Mouse (Mus musculus): ENCODE measurements around the gene Fbxo17. TPM values are rescaled to one million over a fixed set of nuclear protein-coding genes. Genes with fewer than 3 reads are reported as not detected.

Fbxo17 gene
- polyA plus RNA-seq, 1 experiment = 5.9 TPM

GRCm38 (mm10) chr7:28771867-28772266 lies 55.3 kb downstream of the Fbxo17 start:
- peaks cover 10% of the 10 kb centered on the region for H3K36me3 ChIP-seq (ENCODE audit: control insufficient read depth, insufficient read depth, low read length)
- peaks cover 3% of the 10 kb centered on the region; the same call in 1 of the 2 replicates for H3K4me1 ChIP-seq (ENCODE audit: control insufficient read depth, insufficient read depth, insufficient read length)
- 90% methylated on average over 11 of the region's 11 CpGs for WGBS
- no peak overlapping the region for H3K27ac ChIP-seq (ENCODE audit: insufficient read depth, low read length)
- TF ChIP-seq POLR2A (IDR thresholded peaks at IDR 0.05; ENCODE audit: low read depth, low read length) (no peak), CTCF (IDR thresholded peaks at IDR 0.05; ENCODE audit: extremely low read depth, insufficient read depth, insufficient read length, insufficient replicate concordance) (no peak)
- no peak overlapping the region for H3K4me3 ChIP-seq (ENCODE audit: extremely low read depth, insufficient read depth, insufficient read length)
- no peaks in the 10 kb centered on the region for H3K27me3 ChIP-seq (ENCODE audit: control insufficient read depth, insufficient read depth, low read length)
- no peak for DNase-seq (ENCODE audit: low read depth in 1 of 2, low spot score in 2 of 2)

DNA sequence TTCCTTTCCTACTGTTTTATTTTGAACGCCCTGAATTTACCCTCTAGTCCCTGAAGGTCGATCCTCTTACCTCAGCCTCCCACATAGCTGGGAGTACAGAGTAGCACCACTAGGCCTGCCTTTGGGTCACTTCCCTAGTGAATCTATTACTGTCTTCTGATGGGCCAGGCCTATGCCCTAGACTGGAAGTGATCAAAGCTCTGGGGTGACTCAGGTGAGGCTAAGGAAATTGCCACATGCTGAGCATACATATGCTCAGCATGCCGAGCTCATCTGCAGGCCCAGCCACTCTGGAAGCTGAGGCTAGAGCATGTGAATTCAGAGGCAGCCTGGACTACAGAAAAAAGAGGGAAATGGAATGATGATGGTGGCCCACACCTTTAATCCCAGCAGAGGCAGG lies 56.6 kb downstream of the Fbxo17 start:
- Histone ChIP-seq H3K4me1 (ENCODE audit: control insufficient read depth, insufficient read depth, insufficient read length) (no peaks in the 10 kb centered on the region), H3K36me3 (ENCODE audit: control insufficient read depth, insufficient read depth, low read length) (peaks cover 10% of the 10 kb centered on the region), H3K27me3 (ENCODE audit: control insufficient read depth, insufficient read depth, low read length) (no peaks in the 10 kb centered on the region), H3K27ac (ENCODE audit: insufficient read depth, low read length) (no peak overlapping the region), H3K4me3 (ENCODE audit: extremely low read depth, insufficient read depth, insufficient read length) (no peak overlapping the region)
- no peak for TF ChIP-seq POLR2A (IDR thresholded peaks at IDR 0.05; ENCODE audit: low read depth, low read length)
- no peak for TF ChIP-seq CTCF (IDR thresholded peaks at IDR 0.05; ENCODE audit: extremely low read depth, insufficient read depth, insufficient read length, insufficient replicate concordance)
- DNase-seq (ENCODE audit: low read depth in 1 of 2, low spot score in 2 of 2) = no peak
- 86% methylated on average over 3 of the region's 3 CpGs for WGBS

DNA sequence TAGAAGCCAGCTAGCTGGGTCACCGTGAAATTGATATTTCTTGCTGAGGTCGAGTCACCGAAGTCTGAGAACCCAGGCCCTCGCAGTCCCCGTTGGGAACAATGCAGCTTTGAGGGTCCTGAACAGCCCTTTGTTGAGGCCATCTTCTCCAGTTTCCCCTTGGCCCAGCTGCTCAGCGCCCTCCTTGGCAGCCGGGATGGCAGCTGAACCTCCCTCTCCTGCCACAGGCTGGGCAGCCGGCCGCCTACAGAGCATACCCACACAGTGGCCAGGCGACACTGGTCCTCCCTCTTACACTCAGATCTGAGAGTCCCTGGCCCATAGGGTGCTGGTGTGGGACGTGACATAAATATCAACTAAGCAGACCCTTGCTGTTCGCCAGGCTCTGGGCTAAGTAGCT lies 57.6 kb downstream of the Fbxo17 start:
- DNase-seq (ENCODE audit: low read depth in 1 of 2, low spot score in 2 of 2) = no peak
- Histone ChIP-seq H3K4me1 (ENCODE audit: control insufficient read depth, insufficient read depth, insufficient read length) (no peaks in the 10 kb centered on the region), H3K27me3 (ENCODE audit: control insufficient read depth, insufficient read depth, low read length) (no peaks in the 10 kb centered on the region), H3K4me3 (ENCODE audit: extremely low read depth, insufficient read depth, insufficient read length) (no peak overlapping the region), H3K27ac (ENCODE audit: insufficient read depth, low read length) (no peak overlapping the region), H3K36me3 (ENCODE audit: control insufficient read depth, insufficient read depth, low read length) (peaks cover 10% of the 10 kb centered on the region)
- TF ChIP-seq CTCF (IDR thresholded peaks at IDR 0.05; ENCODE audit: extremely low read depth, insufficient read depth, insufficient read length, insufficient replicate concordance) (no peak), POLR2A (IDR thresholded peaks at IDR 0.05; ENCODE audit: low read depth, low read length) (no peak)
- 92% methylated on average over 12 of the region's 12 CpGs for WGBS

DNA sequence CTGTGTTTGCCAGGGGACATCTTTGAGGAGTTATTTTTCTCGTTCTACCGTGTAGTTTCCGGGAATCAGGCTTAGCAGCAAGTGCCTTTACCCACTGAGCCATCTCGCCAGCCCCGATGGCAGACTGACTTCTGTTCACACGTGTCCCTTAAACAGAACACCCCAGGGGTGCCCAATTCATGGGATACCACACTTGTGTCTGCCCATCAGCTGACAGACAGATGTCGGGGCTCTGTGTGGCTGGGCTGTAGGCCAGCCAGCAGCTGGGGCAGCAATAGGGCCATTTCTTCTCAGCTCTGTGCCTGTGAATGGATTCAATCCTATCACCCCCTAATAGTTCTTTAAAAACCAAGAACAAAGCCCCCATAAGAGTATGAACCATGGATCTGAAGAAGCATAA lies 58.5 kb downstream of the Fbxo17 start:
- H3K27me3 ChIP-seq (ENCODE audit: control insufficient read depth, insufficient read depth, low read length) = no peaks in the 10 kb centered on the region
- TF ChIP-seq CTCF (IDR thresholded peaks at IDR 0.05; ENCODE audit: extremely low read depth, insufficient read depth, insufficient read length, insufficient replicate concordance) (no peak), POLR2A (IDR thresholded peaks at IDR 0.05; ENCODE audit: low read depth, low read length) (no peak)
- H3K4me1 ChIP-seq (ENCODE audit: control insufficient read depth, insufficient read depth, insufficient read length) = peaks cover under 1% of the 10 kb centered on the region; the same call in 1 of the 2 replicates
- WGBS = 91% methylated on average over 7 of the region's 7 CpGs
- no peak overlapping the region for H3K27ac ChIP-seq (ENCODE audit: insufficient read depth, low read length)
- peaks cover 10% of the 10 kb centered on the region for H3K36me3 ChIP-seq (ENCODE audit: control insufficient read depth, insufficient read depth, low read length)
- DNase-seq (ENCODE audit: low read depth in 1 of 2, low spot score in 2 of 2) = no peak
- H3K4me3 ChIP-seq (ENCODE audit: extremely low read depth, insufficient read depth, insufficient read length) = no peak overlapping the region

DNA sequence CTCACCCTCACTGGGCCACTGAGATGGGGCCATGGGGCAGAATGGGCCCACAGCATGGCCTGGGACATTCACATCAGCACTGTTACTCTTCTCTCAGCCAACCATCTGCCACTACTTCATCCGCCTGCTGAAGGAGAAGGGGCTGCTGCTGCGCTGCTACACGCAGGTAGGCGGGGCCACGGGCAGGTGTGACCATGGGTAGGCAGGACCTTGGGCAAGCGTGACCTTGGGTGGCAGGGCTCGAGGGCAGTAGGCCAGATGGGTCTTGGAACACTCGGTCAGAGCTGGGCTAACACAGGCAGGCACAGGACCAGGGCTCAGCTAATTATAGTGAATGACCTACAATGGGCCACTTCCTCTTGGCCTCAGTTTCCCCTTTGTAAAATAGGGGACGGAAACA lies 62.2 kb downstream of the Fbxo17 start:
- 90% methylated on average over 9 of the region's 9 CpGs for WGBS
- H3K4me3 ChIP-seq (ENCODE audit: extremely low read depth, insufficient read depth, insufficient read length) = no peak overlapping the region
- H3K27ac ChIP-seq (ENCODE audit: insufficient read depth, low read length) = no peak overlapping the region
- no peak for DNase-seq (ENCODE audit: low read depth in 1 of 2, low spot score in 2 of 2)
- no peak for TF ChIP-seq POLR2A (IDR thresholded peaks at IDR 0.05; ENCODE audit: low read depth, low read length)
- TF ChIP-seq CTCF (IDR thresholded peaks at IDR 0.05; ENCODE audit: extremely low read depth, insufficient read depth, insufficient read length, insufficient replicate concordance) = no peak
- H3K36me3 ChIP-seq (ENCODE audit: control insufficient read depth, insufficient read depth, low read length) = peaks cover 8% of the 10 kb centered on the region
- H3K27me3 ChIP-seq (ENCODE audit: control insufficient read depth, insufficient read depth, low read length) = no peaks in the 10 kb centered on the region
- H3K4me1 ChIP-seq (ENCODE audit: control insufficient read depth, insufficient read depth, insufficient read length) = peaks cover 17% of the 10 kb centered on the region; the same call in 1 of the 2 replicates

DNA sequence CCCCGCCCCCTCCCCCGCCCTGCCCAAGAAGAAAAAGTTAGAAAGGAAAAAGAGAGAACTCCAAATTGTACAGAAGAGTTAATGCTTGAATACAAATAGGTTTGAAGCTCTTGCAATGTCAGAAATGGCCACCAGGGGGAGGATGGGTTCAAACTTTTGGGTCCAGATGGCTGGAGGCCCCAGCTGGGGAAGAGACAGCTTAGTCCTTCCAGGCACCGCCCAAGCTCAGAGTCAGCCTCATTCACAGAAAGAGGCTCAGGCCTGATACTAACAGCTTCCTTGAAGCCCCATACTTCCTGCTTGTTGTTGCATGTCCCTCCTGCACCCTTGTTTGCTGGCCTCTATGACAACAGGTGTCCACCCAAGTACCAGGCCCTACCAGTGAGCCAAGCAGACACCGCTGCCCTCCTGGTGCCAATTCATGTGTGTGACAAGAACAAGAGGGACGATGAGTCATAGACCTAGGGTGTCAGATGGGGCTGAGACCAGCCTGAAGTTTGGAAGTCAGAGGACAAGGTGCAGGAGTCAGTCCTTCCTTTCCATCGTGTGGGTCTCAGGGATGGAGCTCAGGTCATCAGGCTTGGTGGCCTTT lies 63.6 kb downstream of the Fbxo17 start:
- WGBS = 28% methylated on average over 6 of the region's 6 CpGs
- Histone ChIP-seq H3K27ac (ENCODE audit: insufficient read depth, low read length) (peak overlapping the region; percentile 70), H3K27me3 (ENCODE audit: control insufficient read depth, insufficient read depth, low read length) (no peaks in the 10 kb centered on the region), H3K36me3 (ENCODE audit: control insufficient read depth, insufficient read depth, low read length) (peaks cover 6% of the 10 kb centered on the region), H3K4me3 (ENCODE audit: extremely low read depth, insufficient read depth, insufficient read length) (peak overlapping the region; percentile 27; the same call in 1 of the 2 replicates), H3K4me1 (ENCODE audit: control insufficient read depth, insufficient read depth, insufficient read length) (peaks cover 21% of the 10 kb centered on the region; the same call in 1 of the 2 replicates)
- TF ChIP-seq POLR2A (IDR thresholded peaks at IDR 0.05; ENCODE audit: low read depth, low read length) (no peak), CTCF (IDR thresholded peaks at IDR 0.05; ENCODE audit: extremely low read depth, insufficient read depth, insufficient read length, insufficient replicate concordance) (peak; percentile 80)
- DNase-seq (ENCODE audit: low read depth in 1 of 2, low spot score in 2 of 2) = peak; percentile 75 to 89

GRCm38 (mm10) chr7:28780857-28781256 lies 64.3 kb downstream of the Fbxo17 start:
- peaks cover 1% of the 10 kb centered on the region for H3K36me3 ChIP-seq (ENCODE audit: control insufficient read depth, insufficient read depth, low read length)
- peaks cover 27% of the 10 kb centered on the region; the same call in 1 of the 2 replicates for H3K4me1 ChIP-seq (ENCODE audit: control insufficient read depth, insufficient read depth, insufficient read length)
- TF ChIP-seq POLR2A (IDR thresholded peaks at IDR 0.05; ENCODE audit: low read depth, low read length) (peak; percentile 9; the same call in 1 of the 2 replicates), CTCF (IDR thresholded peaks at IDR 0.05; ENCODE audit: extremely low read depth, insufficient read depth, insufficient read length, insufficient replicate concordance) (no peak)
- peak overlapping the region; percentile 39 for H3K4me3 ChIP-seq (ENCODE audit: extremely low read depth, insufficient read depth, insufficient read length)
- peak overlapping the region; percentile 70 for H3K27ac ChIP-seq (ENCODE audit: insufficient read depth, low read length)
- H3K27me3 ChIP-seq (ENCODE audit: control insufficient read depth, insufficient read depth, low read length) = no peaks in the 10 kb centered on the region
- DNase-seq (ENCODE audit: low read depth in 1 of 2, low spot score in 2 of 2) = peak in 1 of 2 experiments; percentile 53
- 5% methylated on average over 7 of the region's 7 CpGs for WGBS
